Mouse (Mus musculus): ENCODE data around the gene Bnipl. TPM values are rescaled to one million over a fixed set of nuclear protein-coding genes. Genes with fewer than 3 reads are reported as not detected.

Bnipl gene
- under 1 TPM; 0.58 to 0.63 TPM for total RNA-seq (2021)

GRCm38 (mm10) chr3:95250783-95251424, at the start of gene Bnipl:
Bnipl (minus strand) TSS chr3:95251193.
- intact Hi-C loops (cut with DNase I): no loop called here

GRCm38 (mm10) chr3:95298018-95298417, 47.0 kb upstream of the Bnipl start:
- intact Hi-C loops (cut with DNase I): no loop called here

More at GRCm38 (mm10) chr3:95250783-95251424, at the start of gene Bnipl:
- no peak for DNase-seq (ENCODE audit: extremely low spot score in 1 of 2, low spot score in 2 of 2)

GRCm38 (mm10) chr3:95296103-95296469, 45.1 kb upstream of the Bnipl start:
- peak in 1 of 2 experiments; percentile 56 for DNase-seq (ENCODE audit: extremely low spot score in 1 of 2, low spot score in 2 of 2)
- intact Hi-C loops (cut with DNase I): no loop called here

More at GRCm38 (mm10) chr3:95298018-95298417, 47.0 kb upstream of the Bnipl start:
- DNase-seq (ENCODE audit: extremely low spot score in 1 of 2, low spot score in 2 of 2): no peak

- intact Hi-C loops (cut with DNase I): no loop called here
Observed at GRCm38 (mm10) chr3:95295321-95296102, 44.5 kb upstream of the Bnipl start.

GRCm38 (mm10) chr3:95294718-95295117, 43.7 kb upstream of the Bnipl start:
- DNase-seq (ENCODE audit: extremely low spot score in 1 of 2, low spot score in 2 of 2): no peak
- intact Hi-C loops (cut with DNase I): no loop called here

More at GRCm38 (mm10) chr3:95295321-95296102, 44.5 kb upstream of the Bnipl start:
- no peak for DNase-seq (ENCODE audit: extremely low spot score in 1 of 2, low spot score in 2 of 2)

- intact Hi-C loops (cut with DNase I): no loop called here
- no peak for DNase-seq (ENCODE audit: extremely low spot score in 1 of 2, low spot score in 2 of 2)
Observed at GRCm38 (mm10) chr3:95294316-95294715, 43.3 kb upstream of the Bnipl start.

GRCm38 (mm10) chr3:95293537-95293936, 42.5 kb upstream of the Bnipl start:
- no peak for DNase-seq (ENCODE audit: extremely low spot score in 1 of 2, low spot score in 2 of 2)

GRCm38 (mm10) chr3:95292899-95293298, 41.9 kb upstream of the Bnipl start:
- intact Hi-C loops (cut with DNase I): no loop called here
- no peak for DNase-seq (ENCODE audit: extremely low spot score in 1 of 2, low spot score in 2 of 2)

More at GRCm38 (mm10) chr3:95293537-95293936, 42.5 kb upstream of the Bnipl start:
- intact Hi-C loops (cut with DNase I): no loop called here

GRCm38 (mm10) chr3:95291041-95291440, 40.0 kb upstream of the Bnipl start:
- intact Hi-C loops (cut with DNase I): no loop called here
- no peak for DNase-seq (ENCODE audit: extremely low spot score in 1 of 2, low spot score in 2 of 2)

- DNase-seq (ENCODE audit: extremely low spot score in 1 of 2, low spot score in 2 of 2): no peak
- intact Hi-C loops (cut with DNase I): no loop called here
Observed at GRCm38 (mm10) chr3:95290156-95290555, 39.2 kb upstream of the Bnipl start.

- no peak for DNase-seq (ENCODE audit: extremely low spot score in 1 of 2, low spot score in 2 of 2)
- intact Hi-C loops (cut with DNase I): no loop called here
Observed at GRCm38 (mm10) chr3:95289419-95289818, 38.4 kb upstream of the Bnipl start.

GRCm38 (mm10) chr3:95287541-95287940, 36.5 kb upstream of the Bnipl start:
- intact Hi-C loops (cut with DNase I): no loop called here

GRCm38 (mm10) chr3:95286510-95286909, 35.5 kb upstream of the Bnipl start:
- intact Hi-C loops (cut with DNase I): no loop called here
- no peak for DNase-seq (ENCODE audit: extremely low spot score in 1 of 2, low spot score in 2 of 2)

More at GRCm38 (mm10) chr3:95287541-95287940, 36.5 kb upstream of the Bnipl start:
- DNase-seq (ENCODE audit: extremely low spot score in 1 of 2, low spot score in 2 of 2): no peak

GRCm38 (mm10) chr3:95286011-95286410, 35.0 kb upstream of the Bnipl start:
- DNase-seq (ENCODE audit: extremely low spot score in 1 of 2, low spot score in 2 of 2): no peak
- intact Hi-C loops (cut with DNase I): no loop called here

GRCm38 (mm10) chr3:95285390-95285789, 34.4 kb upstream of the Bnipl start:
- no peak for DNase-seq (ENCODE audit: extremely low spot score in 1 of 2, low spot score in 2 of 2)
- intact Hi-C loops (cut with DNase I): no loop called here

GRCm38 (mm10) chr3:95284501-95285281, 33.7 kb upstream of the Bnipl start:
- intact Hi-C loops (cut with DNase I): no loop called here
- no peak for DNase-seq (ENCODE audit: extremely low spot score in 1 of 2, low spot score in 2 of 2)

GRCm38 (mm10) chr3:95284062-95284461, 33.1 kb upstream of the Bnipl start:
- no peak for DNase-seq (ENCODE audit: extremely low spot score in 1 of 2, low spot score in 2 of 2)
- intact Hi-C loops (cut with DNase I): no loop called here

GRCm38 (mm10) chr3:95283589-95283941, 32.6 kb upstream of the Bnipl start:
- intact Hi-C loops (cut with DNase I): no loop called here
- no peak for DNase-seq (ENCODE audit: extremely low spot score in 1 of 2, low spot score in 2 of 2)

- peak; percentile 68 to 90 for DNase-seq (ENCODE audit: extremely low spot score in 1 of 2, low spot score in 2 of 2)
- intact Hi-C loops (cut with DNase I): no loop called here
Observed at GRCm38 (mm10) chr3:95282865-95283588, 32.0 kb upstream of the Bnipl start.

Data from left cerebral cortex, postnatal 10 days (tissue).